Mouse (Mus musculus): ENCODE results near the gene Sfxn2. TPM values are rescaled to one million over a fixed set of nuclear protein-coding genes. Genes with fewer than 3 reads are reported as not detected.
A peak's percentile ranks its signal among the peaks of the same experiment; 100 is the strongest.
"Not testable (repeated sequence)": the region's sequence is repeated elsewhere in the genome, so short reads cannot be mapped to it uniquely, and the experiment has no call there.

Sfxn2 gene
- total RNA-seq, 2 experiments from 2014 or later, result 8.5 to 9.9 TPM

DNA sequence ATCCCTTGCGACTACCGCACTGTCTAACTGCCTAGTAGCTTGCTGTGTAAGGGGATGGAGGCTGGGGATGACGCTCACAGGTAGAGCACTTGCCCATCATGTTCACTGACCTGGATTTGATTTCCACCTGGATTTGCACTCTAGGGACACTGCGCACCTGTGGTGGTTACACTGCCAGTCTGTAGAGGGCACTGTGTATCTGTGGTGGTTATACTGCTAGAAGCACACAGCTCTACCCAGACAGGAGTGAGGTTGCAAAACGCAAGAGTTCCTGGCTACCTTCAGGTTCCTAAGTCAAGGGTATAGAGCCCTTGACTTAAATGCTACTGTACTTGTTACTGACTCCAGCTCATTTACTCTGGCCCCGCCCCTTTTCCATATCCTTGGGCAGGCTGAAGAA lies 35.0 kb upstream of the Sfxn2 start:
- no peak for DNase-seq (ENCODE audit: low spot score in 2 of 2)

DNA sequence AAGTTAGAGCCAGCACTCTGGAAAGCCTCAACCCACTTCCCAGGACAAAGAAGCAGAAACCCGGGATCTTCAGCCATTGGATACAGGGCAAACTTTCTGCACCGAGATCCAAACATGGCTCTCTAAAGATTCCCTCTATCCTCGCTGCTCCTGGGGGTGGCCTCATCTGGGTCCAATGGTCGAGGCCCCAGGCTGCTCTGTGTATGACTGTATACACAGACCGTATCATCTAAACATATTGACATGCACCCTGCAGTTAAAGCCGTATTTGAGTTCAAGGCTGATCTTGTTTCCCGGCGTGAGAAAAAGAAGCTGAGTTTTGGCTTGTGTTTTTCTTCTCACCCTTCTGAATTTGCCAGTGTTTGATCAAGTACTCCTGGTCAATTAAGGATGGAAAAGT lies 30.4 kb upstream of the Sfxn2 start:
- DNase-seq (ENCODE audit: low spot score in 2 of 2), result no peak

DNA sequence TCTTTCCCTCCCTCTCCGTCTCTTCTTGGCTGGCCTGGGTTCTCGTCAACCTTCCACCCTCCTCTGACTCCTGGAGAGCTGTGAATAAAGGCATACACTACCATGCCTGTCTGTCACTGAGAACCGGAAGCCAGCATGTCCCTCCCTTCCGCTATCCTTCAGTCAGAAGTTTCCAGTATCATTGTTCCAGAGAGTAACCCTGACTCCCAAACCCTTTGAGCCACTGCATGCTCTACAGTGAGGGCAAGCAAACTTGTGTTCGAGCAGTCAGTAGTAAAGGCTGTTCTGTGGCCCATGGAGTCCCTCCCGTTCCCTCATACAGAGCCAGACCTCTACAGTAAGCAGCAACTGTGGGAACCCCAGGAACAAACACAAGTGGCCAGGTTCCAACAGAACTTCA lies 25.6 kb upstream of the Sfxn2 start:
- no peak for DNase-seq (ENCODE audit: low spot score in 2 of 2)

DNA sequence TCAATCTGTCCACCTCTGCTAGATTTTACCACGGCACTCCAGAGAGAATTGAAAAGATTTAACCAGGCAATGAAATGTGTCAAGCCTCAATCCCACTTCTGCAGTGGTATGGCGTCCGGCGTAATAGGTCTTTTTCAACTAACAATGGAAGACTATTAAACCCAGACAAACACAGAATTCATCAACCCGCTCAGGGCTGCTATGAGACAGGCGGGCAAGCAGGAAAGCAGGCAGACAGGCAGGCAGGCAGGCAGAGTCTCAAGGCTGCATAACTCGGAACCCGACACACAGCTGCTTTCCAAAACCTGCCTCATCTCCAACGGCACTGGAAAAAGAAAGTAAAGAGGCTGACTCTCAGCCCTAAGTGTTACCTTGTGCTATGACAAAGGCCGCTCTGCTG lies 25.1 kb upstream of the Sfxn2 start:
- DNase-seq (ENCODE audit: low spot score in 2 of 2), result no peak

DNA sequence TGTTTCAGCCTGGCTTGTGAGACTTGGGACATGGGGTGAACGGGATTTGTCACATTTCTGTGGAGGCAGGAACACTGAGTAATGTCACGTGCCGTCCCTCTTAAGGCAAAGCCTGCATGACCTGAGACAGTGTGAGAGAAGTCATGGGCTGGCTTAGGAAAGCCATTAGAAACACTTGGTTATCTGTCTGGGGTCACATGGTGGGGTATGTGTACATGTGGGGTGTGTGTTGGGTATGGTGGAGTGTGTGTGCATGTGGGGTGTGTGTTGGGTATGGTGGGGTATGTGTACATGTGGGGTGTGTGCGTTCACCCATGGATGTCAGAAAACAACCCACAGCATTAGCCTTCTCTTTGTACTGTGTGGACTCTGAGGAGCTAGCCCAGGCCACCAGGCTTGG lies 22.8 kb upstream of the Sfxn2 start:
- no peak for DNase-seq (ENCODE audit: low spot score in 2 of 2)

DNA sequence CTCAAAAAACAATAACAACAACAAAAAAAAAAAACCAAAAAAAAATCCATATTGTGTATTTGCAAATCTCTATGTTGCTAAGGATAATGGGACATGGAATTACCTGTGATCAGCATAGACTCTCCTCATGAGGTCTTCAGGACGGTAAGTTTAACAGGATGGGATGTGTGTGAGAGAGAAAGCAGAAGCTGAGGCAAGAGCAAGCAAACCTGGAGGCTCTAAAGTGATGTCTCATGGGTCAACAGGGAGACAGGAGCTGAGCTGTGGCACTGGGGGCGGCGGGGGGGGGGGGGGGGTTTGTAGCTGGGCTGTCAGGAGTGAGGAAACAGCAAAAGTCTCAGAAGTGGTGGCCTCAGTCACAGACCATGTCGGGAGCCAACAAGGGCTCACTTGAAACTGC lies 20.7 kb upstream of the Sfxn2 start:
- no peak for DNase-seq (ENCODE audit: low spot score in 2 of 2)

DNA sequence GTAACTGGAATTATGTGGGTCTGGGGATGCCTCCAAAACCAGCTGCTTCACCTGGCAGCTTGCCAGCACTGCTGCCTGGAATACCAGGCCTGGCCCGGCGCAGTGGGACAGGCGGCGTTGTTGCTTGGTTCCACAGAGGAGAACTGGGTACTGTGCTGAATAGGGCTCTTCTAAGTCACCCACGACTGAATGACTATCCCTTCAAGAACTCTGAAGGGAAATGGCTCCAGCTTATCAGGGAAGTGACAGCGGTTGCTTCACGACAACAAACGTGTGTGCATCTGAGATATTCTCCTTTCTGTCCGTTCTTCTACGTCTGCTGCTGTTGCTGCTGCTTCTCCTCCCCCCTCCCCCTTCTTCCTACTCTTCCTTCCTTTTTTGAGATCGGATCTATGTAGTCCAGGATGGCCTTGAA lies 19.6 kb upstream of the Sfxn2 start:
- DNase-seq (ENCODE audit: low spot score in 2 of 2), result peak; percentile 70

DNA sequence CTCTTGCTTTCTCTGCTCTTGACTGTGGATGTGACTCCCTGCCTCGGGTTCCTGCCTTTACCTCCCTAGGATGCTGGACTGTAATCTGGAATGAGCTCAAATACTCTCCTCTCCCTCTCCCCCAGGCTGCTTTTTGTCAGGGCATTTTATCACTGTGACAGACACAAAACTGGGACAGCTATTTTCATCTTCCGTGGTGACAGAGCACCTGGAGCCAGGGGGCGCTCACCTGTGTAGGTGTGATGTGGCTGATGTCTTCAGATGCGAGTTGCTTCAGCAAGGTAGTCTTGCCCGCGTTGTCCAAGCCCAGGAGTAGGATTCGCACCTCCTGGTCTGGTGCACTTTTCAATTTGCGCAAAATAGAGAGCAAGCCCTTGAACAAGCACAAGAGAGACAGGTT lies 15.2 kb upstream of the Sfxn2 start:
- DNase-seq (ENCODE audit: low spot score in 2 of 2), result no peak

DNA sequence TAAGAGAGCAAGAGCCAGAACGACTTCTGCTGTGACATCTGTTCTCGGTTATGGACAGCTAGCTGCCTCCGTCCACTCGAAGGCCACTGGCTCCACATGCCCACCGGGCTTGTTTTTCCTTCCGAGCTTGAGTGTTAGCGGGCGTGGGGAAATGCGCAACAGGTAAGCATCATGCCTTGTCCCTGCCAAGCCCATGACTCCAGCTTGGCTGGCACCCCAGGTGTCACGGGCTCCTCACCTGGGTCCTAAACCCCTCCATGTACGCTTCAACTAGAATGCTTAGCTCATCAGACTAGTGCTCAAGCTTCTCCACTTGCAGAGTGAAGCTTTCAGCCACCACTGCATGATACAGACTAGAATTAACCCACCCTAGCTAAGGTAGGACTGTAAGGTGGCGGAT lies 14.5 kb upstream of the Sfxn2 start:
- DNase-seq (ENCODE audit: low spot score in 2 of 2), result no peak

DNA sequence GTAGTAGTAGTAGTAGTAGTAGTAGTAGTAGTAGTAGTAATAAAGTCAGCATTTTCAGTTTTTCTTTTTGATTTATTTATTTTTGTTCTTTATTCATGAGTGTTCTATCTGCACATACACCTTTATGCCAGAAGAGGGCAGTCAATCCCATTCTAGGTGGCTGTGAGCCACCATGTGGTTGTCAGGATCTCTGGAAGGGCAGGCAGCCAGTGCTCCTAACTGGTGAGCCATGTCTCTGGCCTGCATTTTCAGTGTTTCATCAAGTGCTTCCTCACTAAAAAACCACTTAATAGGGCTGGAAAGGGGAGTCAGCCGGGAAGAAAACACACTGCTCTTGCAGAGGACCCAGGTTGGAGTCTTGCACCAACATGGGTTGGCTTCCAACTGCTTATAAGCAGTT lies 11.0 kb upstream of the Sfxn2 start:
- peak; percentile 65 to 71 for DNase-seq (ENCODE audit: low spot score in 2 of 2)

DNA sequence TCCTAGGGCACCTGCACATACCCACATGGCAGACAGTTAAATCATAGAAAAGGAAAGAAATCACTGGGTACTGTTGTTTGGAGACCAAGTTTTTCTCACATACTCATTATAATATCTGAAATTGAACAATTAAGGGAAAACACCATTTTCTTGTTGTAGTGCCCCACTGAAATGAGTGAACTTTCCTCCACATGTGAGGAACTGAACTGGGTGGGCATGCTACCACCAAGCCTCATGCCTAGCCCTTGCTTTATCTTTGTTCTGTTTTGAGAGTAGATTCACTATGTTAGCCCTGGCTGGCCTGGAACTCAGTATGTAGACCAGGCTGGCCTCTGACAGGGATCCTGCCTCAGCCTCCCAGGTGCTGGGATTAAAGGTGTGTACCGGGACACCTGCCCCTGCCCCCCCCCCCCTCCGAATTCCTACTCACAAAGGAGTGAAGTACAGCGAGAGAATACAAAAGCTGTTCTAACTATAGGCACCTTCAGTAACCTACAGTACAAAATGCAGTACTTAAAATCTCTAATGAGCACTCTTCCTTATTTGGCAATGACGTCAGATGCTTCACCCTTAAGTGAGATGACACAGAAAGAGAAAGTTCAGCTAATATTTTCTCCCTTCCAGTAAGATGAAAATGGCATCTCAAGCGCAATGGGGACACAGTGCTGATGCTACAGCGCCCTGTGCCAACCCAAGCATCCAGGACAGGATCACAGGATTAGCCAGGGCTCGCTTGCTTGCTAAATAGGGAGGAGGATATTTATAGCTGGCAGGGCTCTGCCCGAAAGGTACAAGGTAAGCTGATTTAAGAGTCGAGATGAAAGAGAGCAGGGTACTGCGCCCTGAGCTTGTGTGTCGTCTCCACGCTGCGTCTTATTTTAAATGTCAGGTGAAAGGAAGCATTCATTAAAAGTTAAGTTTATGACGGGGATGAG lies 10.3 kb upstream of the Sfxn2 start:
- no peak for DNase-seq (ENCODE audit: low spot score in 2 of 2)

DNA sequence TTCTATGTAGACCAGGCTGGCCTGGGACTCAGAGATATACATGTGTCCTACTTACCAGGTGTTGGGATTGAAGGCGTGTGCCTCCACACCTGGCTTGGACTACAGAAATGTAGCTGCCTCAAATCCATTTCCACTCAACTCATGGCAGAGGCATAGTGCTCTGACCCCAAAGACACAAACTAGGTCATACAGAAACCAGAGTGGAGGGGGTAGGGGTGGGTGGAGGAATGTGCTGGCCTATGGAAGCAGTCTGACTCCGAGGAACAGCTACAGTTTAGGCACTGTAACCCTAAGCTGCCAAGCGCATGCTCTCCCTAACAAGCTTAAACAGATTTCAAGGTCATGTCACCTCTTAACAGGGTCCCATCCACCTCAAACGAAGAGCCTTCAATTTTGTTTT lies 9.6 kb upstream of the Sfxn2 start:
- DNase-seq (ENCODE audit: low spot score in 2 of 2), result no peak

DNA sequence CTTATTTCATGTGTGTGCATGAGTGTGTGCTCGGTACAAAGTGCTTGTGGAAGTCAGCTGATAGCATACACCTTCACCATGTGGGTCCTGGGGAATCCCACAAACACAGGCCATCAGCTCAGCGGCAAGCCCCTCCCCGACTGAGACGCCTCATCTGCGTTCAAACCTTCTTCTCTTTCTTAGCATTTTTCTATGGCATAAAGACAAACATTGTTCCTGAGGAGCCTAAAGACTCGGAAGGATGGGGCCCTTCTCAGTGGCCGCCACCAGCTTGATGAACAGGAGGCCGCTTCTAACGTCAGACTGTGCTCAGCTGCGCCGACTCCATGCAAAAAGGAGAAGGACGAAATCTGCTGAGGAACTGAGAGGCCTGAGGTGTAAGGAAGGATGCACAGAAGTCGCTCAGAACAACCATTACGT lies 9.1 kb upstream of the Sfxn2 start:
- no peak for DNase-seq (ENCODE audit: low spot score in 2 of 2)

DNA sequence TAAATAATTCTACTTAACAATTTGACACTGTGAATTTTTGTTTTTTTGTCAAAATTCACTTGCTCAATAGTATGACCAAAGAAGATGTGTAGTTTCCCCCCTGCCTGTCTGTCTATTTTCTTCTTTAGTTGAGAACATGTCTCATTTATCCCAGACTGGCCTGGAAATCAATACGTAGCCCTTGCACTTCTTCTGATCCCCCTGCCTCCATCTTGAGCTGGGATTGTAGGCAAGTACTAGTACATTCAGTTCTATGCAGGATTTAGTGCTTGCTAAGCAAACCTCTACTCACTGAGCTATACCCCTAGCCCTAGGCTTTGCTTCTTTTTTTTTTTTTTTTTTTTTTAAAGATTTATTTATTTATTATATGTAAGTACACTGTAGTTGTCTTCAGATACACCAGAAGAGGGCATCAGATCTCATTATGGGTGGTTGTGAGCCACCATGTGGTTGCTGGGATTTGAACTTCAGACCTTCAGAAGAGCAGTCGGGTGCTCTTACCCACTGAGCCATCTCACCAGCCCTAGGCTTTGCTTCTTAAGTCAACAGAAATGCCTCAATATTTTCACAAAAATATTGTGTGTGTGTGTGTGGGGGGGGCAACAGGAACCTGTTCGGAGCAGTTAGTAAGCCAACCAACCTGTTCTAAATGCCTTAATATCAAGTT lies 1.8 kb upstream of the Sfxn2 start:
- DNase-seq (ENCODE audit: low spot score in 2 of 2), result not testable (repeated sequence)

DNA sequence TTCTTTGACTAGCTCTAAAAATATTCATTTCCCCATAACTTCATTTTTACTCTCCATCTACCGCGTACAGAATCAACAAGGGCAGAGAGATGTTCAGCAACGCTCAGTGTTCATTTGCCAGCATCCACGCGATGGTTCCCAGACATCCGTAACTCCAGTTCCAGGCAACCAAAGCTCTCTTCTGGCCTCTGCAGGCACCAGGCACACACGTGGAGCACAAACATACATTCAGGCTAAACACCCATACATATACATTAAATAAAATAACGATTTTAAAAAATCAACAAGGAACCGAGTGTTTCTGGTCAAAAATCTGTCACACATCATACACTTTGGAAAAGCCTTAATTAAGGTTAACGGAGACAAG lies 1.3 kb upstream of the Sfxn2 start:
- no peak for DNase-seq (ENCODE audit: low spot score in 2 of 2)

DNA sequence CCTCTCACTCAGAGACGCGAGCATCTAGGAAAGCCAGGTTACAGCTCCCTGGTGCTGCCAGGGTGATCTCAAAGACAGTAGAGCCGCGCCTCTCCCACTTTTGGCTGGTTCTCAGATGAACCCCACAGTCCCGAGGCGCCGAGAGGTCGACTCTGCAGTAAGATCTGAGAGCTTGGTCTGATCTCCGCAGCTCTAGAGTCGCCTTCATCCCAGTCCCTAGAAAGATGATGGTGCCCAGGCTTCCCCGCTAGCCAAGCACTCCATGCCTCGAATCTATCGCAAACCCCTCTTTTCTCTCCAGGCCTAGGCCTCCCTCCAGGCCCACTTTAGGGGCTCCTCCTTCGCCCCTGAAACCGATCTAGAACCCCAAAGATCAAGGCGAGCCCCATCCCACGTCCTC lies 617 bp upstream of the Sfxn2 start:
- DNase-seq (ENCODE audit: low spot score in 2 of 2), result no peak

DNA sequence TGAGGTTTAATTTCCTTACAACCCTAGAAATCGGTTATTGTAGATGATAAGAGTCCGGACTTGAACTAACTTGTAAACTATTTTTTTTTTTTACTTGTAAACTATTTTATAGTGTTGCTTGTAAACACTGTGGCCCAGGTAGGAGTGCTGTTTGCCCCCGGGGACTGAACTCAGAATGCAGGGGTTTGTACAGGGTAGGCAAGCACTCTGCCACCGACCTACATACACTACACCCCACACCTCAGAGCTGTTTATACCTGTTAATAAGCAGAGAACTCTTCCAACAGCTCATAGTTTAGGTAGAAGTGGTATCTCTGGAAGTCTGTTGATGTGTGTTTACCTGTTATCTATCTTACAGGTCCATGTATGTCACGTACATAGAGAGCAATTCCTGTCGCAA lies 825 bp downstream of the Sfxn2 start:
- DNase-seq (ENCODE audit: low spot score in 2 of 2), result no peak

DNA sequence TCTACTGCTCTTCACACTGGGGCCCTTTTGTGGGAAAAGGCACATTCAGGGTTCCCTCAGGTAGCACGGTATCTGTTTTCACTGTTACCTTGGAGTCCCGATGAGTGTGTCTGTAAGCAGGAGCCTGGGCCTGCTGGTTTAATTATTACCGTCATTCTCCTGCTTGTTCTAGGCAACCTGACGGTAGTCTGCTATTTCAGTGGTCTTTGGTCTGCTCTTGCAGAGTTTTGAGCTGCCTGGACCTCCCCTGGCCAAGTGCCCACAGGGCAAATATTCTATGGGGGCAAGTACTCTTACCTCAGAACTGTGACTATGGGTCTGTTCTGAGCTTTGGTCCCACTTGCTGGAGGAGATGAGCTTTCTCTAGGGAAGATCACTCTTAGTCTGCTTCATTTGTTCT lies 2.0 kb downstream of the Sfxn2 start:
- no peak for DNase-seq (ENCODE audit: low spot score in 2 of 2)

DNA sequence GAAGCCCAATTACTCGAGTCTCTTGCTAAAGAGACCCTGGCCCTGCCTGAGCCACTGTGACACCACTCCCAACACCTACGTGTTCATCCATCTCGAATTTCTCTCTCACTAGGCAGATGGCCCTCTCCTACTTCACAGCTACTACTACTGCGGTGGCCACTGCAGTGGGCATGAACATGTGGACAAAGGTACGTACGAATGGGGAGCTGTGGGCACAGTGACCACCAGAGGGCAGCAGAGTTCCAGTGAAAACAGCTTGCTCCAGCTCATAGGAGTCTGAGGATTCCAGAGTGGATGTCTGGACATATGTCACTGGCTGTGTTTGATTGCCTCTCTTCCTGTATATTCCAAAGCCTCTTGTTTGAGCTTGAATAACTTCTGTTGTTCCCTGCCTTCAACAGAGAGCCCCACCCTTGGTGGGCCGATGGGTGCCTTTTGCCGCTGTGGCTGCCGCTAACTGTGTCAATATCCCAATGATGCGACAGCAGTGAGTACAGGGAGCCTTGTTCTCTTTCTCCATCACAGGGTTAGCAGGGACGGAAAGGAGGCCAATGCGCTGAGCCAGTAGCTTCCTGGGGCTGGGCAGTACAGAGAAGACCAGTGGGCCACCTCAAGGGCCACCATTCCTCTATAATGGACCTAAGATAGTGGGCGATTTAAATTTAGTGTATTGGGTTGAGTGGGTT lies 14.8 kb downstream of the Sfxn2 start:
- DNase-seq (ENCODE audit: low spot score in 2 of 2), result peak; percentile 90 to 92

DNA sequence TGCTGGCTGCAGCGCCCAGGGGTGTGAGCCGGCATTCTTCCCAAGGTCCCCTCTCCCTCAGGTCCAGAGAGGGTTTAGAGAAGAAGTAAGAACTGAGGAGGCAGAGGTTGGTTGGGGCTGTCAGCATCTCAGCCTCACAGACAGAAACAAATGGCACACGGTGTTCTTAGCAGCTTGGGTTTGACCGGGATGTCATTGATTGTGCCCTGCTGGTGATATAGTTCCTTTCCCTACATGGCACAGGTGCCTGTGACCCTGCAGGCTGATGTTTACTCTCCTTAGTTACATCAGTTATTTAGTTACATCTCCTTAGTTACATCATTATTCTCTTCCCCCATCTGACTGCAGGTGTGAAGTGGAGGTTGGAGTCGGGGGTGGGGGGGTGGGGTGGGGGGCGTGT lies 18.4 kb downstream of the Sfxn2 start:
- no peak for DNase-seq (ENCODE audit: low spot score in 2 of 2)

DNA sequence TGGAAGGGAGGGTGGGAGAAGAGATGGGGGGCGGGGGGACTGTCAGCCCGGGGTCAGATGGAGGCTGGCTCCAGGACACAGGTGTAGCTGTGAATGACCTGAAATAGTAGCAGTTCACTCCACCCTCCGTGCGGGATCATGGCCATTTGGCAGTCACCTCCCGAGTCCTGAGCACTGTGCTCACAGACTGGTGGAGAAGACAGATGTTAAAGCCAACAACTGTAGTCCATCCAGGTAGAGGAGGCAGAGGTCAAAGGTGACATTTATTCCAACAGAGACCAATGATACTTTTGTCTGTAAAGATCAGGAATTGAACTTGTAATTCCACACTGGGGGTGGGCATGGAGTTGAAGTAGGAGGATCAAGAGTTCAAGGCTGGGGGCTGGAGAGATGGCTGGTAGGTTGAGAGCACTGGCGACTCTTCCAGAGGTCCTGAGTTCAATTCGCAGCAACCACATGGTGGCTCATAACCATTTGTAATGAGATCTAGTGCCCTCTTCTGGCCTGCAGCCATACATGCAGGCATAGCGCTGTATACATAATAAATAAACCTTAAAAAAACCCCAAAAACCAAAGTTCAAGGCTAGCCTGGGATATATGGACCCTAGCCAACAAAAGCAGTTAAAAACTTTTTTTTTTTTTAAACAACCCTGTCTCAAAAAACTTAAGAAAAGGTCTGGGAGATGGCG lies 19.7 kb downstream of the Sfxn2 start:
- no peak for DNase-seq (ENCODE audit: low spot score in 2 of 2)

DNA sequence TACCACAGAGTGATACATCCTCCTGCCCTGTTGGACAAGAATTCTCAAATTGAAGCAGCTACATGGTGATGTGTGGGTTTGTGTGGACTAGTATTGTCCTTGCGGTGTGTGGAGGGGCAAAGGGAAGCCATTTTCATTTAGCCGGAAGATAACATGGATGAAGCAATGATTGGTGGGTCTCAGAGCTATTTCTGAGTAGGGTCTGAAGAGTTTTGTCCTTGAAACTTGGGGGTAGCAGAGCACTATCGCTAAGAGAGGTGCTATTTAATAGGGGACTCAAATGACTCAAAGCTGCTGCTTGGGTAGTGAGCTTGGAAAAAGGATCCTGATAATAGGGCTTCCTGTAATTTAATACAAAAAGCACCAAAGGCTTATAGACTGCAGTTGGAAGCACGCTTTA lies 25.0 kb downstream of the Sfxn2 start:
- no peak for DNase-seq (ENCODE audit: low spot score in 2 of 2)

All from layer of hippocampus, postnatal 10 days (tissue).